Mouse (Mus musculus): ENCODE measurements around the gene Tmem233.
A peak's percentile ranks its signal among the peaks of the same experiment; 100 is the strongest.

Gene Tmem233

DNA sequence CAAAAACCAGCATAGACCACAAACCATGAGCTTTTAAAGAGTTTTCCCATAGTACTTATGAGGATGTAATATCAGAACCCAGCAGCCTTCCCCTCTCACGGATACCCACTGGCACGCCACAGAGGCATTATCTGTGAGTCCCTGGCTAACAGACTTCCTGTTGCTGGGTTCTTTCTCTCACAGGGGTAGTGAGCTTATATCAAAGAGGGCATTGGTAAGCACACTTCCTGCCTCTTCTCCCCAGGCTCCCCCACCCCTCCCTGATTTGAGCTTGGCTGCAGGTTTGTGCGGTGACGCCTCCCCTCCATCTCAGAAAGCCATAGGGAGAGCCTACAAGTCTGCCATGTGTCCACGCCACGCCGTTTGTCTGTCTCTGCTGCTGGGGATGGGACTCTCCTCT lies 54.0 kb downstream of the Tmem233 start:
- no peak for DNase-seq (ENCODE audit: low spot score in 2 of 2)

- DNase-seq (ENCODE audit: low spot score in 2 of 2): no peak
Observed at GRCm38 (mm10) chr5:116026561-116026960, 56.5 kb downstream of the Tmem233 start.

GRCm38 (mm10) chr5:116026107-116026506 lies 56.9 kb downstream of the Tmem233 start:
- no peak for DNase-seq (ENCODE audit: low spot score in 2 of 2)

DNA sequence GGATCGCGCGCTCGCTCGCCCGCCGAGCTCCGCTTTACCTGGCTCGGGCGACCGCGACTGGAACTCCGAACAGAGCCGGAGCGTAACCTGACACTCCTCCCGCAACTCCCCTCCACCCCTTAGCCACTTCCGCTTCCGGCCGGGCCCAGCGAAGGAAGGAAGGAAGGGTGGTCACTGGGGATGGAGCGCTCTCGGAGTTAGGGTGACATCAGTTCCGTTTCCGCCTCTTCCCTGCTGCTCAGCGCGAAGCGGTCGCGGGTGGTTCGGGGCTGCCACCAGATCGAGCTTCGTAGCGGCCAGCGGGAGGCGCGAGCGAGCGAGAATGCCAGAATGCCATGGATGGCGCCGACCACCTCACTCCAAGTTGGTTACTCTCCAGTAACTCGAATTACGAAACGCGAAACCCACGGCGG lies 58.7 kb downstream of the Tmem233 start, which contains the start of gene Prkab1:
Gene Prkab1, minus strand, starts transcription at position 182 of the 413 bp plus-strand sequence.
- peak; percentile 90 to 93 for DNase-seq (ENCODE audit: low spot score in 2 of 2)

DNA sequence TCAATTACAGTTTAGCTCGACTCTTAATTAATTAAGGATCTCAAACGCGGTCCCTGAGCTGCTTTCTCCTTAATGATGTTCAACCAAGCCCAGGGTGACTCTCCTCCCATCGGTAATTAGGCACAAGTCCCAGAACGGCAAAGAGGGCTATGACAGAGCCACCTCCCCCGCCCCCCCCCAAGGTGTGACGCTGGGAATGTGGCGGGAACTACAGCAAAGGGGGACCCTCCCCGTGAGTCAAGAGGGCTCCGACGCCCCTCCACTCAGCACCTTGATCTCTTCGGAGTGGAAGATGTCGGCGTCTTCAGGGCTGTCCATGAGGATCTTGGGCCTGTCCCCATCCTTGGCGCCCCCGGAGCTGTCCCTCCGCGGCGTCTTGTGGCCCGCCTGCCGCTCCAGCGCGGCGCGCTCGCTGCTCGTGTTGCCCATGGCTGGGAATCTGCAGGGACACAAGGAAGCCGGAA lies 59.2 kb downstream of the Tmem233 start:
- DNase-seq (ENCODE audit: low spot score in 2 of 2): no peak

- DNase-seq (ENCODE audit: low spot score in 2 of 2): no peak
Observed at GRCm38 (mm10) chr5:116023251-116023661, 59.8 kb downstream of the Tmem233 start.

DNA sequence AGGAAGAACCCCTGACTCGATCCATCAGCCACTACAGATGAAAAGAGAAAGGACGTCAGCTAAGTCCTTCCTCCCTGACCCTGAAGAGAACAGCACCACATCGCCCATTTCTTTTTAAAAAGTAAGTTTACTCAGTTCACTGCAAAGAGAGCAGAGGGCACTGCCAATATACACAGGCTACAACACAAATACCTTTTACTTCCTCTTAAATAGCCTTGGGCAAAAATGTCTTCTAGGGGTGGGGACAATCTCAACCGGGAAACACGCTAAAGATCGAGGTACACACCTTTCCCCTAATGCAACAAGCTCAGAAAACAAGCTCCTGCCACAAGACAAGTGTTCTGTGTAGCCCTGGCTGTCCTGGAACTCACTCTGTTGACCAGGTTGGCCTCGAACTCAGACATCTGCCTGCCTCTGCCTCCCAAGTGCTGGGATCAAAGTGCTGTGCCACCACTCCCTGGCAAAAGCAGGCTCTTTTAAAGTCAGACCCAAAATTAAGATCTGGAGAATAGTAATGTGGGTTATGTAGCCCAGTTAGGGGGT lies 60.3 kb downstream of the Tmem233 start:
- no peak for DNase-seq (ENCODE audit: low spot score in 2 of 2)

DNA sequence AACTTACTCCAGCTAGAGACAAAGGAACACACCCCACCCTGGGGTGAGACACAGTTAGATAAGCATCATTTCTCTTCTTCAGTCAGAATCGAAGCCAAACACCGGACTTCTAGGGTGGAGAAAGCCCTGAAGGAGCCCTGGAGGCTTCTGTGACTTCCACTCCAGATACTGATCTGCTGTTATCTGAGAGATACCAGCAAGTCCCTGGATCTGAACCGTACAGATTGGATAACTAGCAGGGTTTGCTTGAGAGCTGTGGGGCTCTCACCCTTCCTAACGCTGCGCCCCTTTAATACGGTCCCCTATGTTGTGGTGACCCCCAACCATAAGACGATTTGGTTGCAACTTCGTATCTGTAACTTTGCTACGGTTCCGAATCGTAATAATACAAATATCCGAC lies 60.9 kb downstream of the Tmem233 start:
- DNase-seq (ENCODE audit: low spot score in 2 of 2): no peak

DNA sequence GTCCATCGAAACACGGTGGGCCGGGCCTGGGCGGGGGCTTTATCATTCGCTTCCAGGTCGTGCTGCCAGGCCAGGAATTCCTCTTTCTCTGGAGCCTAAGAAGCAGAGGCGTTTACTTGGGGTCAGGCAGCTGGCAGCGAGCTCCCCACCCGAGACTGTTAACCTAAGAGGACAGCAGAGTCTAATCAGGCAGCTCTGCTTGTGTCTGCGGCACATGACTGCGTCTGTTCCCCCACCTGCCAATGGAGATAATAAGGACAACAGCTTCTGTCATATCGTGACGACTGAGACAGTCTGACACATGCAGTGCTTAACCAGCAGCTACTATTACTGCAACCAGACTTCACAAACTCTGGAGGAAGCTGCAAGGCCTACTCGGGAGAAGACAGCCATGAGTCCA lies 61.5 kb downstream of the Tmem233 start:
- DNase-seq (ENCODE audit: low spot score in 2 of 2): no peak

GRCm38 (mm10) chr5:116019371-116019770 lies 63.7 kb downstream of the Tmem233 start:
- no peak for DNase-seq (ENCODE audit: low spot score in 2 of 2)

- no peak for DNase-seq (ENCODE audit: low spot score in 2 of 2)
Observed at GRCm38 (mm10) chr5:116018784-116019183, 64.3 kb downstream of the Tmem233 start.

DNA sequence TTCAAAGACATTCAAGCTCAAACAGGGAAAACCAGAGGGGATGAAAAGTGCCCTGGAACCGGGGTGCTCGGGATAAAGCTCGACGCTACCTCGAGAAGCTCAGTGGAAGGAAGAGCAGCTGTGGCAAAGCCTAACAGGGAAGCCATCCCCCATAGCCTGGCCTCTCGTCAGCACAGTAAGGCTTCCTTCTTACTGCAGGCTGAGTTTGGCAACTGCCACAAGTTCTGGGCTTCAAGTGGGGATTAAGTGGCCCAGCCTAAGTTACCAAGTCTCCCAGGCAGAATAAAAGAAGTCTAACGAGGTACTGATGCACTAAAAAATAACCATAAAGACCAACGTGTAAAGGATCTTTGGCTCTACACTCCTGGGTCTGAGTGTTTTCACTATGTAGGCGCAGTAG lies 64.8 kb downstream of the Tmem233 start:
- DNase-seq (ENCODE audit: low spot score in 2 of 2): no peak

DNA sequence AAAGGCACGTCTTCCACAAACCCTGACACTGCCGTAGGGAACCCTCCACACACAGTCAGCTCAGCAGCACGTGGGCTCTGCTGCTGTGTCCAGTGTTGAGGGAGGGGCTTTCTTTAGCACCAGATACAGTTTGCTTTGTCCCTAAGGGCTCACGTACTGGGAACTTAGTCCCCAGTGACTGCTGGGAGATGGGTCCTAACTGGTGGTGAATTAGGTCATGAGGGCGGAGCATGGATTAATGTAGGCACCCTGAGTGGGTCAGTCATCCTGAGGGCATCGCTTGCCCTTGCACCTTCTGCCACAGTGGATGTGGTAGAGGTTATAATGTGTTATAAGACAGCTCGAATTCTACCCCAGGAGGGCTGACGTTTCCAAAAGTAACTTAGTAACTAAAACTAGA lies 65.7 kb downstream of the Tmem233 start:
- DNase-seq (ENCODE audit: low spot score in 2 of 2): no peak

DNA sequence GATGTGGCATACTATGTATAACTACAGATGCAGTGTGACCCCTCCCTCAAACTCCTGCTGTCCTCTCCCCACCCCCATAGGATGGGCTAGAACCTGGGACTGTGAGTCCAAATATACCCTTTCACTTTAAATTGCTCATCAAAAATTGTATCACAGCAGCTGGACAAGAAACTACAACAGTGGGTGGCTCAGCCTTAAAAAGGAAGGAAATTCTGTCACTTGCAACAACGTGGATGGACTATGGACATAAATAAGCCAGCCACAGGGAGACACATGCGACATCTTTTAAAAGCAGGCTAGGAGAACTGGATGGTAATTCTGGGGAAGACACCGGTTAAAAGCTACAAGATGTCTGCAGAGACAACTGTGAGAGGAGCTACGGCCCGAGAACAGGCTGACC lies 66.5 kb downstream of the Tmem233 start:
- no peak for DNase-seq (ENCODE audit: low spot score in 2 of 2)

- no peak for DNase-seq (ENCODE audit: low spot score in 2 of 2)
Observed at GRCm38 (mm10) chr5:116014237-116014636, 68.8 kb downstream of the Tmem233 start.

DNA sequence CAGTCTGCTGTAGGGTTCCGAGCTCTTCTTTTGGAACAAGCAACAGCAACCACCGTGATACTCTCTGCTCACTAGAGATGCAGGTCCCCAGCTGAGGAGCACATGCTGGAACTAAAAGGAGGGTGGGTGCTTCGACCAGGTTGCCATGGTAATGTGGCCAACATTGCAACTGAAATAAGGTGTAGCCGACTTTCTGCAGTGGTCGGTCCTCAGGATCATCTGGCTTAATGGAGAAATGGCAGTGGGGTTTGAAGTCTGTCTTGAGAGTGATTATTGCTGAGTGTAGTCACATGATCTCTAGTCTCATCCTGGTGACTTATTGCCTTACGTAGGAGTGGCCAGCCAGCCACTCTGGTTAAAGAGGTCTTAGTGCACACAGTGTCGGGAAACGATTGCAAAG lies 69.2 kb downstream of the Tmem233 start:
- DNase-seq (ENCODE audit: low spot score in 2 of 2): no peak

GRCm38 (mm10) chr5:116012503-116012902 lies 70.5 kb downstream of the Tmem233 start:
- no peak for DNase-seq (ENCODE audit: low spot score in 2 of 2)

GRCm38 (mm10) chr5:116011700-116012099 lies 71.3 kb downstream of the Tmem233 start:
- no peak for DNase-seq (ENCODE audit: low spot score in 2 of 2)

GRCm38 (mm10) chr5:116009884-116010627 lies 73.0 kb downstream of the Tmem233 start:
- DNase-seq (ENCODE audit: low spot score in 2 of 2): no peak

GRCm38 (mm10) chr5:116009091-116009851 lies 73.8 kb downstream of the Tmem233 start:
- DNase-seq (ENCODE audit: low spot score in 2 of 2): no peak

DNA sequence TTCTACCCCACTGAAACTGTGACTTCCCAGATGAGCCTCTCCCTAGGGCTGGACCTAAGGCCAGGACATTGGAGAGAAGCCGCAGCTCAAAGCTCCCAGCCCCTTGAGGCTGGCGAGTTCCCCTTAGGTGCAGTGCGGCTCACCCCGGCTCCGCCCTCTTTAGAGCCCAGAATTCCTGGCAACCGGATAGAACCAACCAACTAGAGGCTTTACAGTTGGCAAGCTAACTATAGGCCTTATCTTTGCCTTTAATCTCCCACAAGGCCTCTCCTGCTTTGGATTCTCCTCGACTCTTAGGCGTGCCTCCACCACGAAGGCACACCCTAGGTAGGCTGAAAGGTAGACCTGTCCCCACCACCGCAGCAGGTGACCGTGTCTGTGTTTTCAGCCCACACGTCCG lies 75.3 kb downstream of the Tmem233 start:
- DNase-seq (ENCODE audit: low spot score in 2 of 2): no peak

GRCm38 (mm10) chr5:116006324-116007099 lies 76.5 kb downstream of the Tmem233 start:
- DNase-seq (ENCODE audit: low spot score in 2 of 2): peak in 1 of 2 experiments; percentile 48

Measured in urinary bladder, postnatal 4 days (tissue).